Mouse (Mus musculus) neural tube, embryonic 14.5 days (tissue): Measurements from ENCODE around the gene Mettl13. TPM values are rescaled to one million over a fixed set of nuclear protein-coding genes. Genes with fewer than 3 reads are reported as not detected.

Source experiments
- ATAC-seq: fragments of 200-750 bp; cut with Nextera tagmentation; 2 replicates; pipeline ENCODE4 v1.8.0; 2017; ENCODE audit warnings: low read depth, mild to moderate bottlenecking, moderate TSS enrichment, moderate library complexity
- H3K27ac ChIP-seq: fragments of 300-500 bp; sonication (generic); 2 replicates; pipeline ENCODE4 v1.5.1; 2014; ENCODE audit warnings: low read depth, mild to moderate bottlenecking, control low read depth, low read length, moderate library complexity, mixed read lengths
- H3K27me3 ChIP-seq: fragments of 300-500 bp; sonication (generic); 2 replicates; pipeline ENCODE4 v1.6.1; 2014; ENCODE audit warnings: low read length; ENCODE audit not compliant: control insufficient read depth, insufficient read depth
- H3K36me3 ChIP-seq: fragments of 300-500 bp; sonication (generic); 2 replicates; pipeline ENCODE4 v1.6.1; 2014; ENCODE audit warnings: low read length, mixed read lengths; ENCODE audit not compliant: control insufficient read depth, insufficient read depth
- H3K4me1 ChIP-seq: fragments of 300-500 bp; sonication (generic); 2 replicates; pipeline ENCODE4 v1.6.1; 2014; ENCODE audit warnings: low read length; ENCODE audit not compliant: control insufficient read depth, insufficient read depth
- H3K4me2 ChIP-seq: fragments of 300-500 bp; sonication (generic); 2 replicates; pipeline ENCODE4 v1.6.1; 2014; ENCODE audit warnings: mild to moderate bottlenecking, low read depth, low read length, control low read depth
- H3K4me3 ChIP-seq: fragments of 300-500 bp; sonication (generic); 2 replicates; pipeline ENCODE4 v1.5.1; 2014; ENCODE audit warnings: low read depth, low read length, control low read depth, mixed read lengths
- H3K9ac ChIP-seq: fragments of 300-500 bp; sonication (generic); replicated peaks from 2 replicates; pipeline ENCODE4 v1.6.1; 2014; ENCODE audit warnings: low read depth, mild to moderate bottlenecking, control low read depth, low read length, mixed read lengths
- H3K9me3 ChIP-seq: fragments of 300-500 bp; sonication (generic); 2 replicates; pipeline ENCODE4 v1.6.1; 2016; ENCODE audit warnings: low read length; ENCODE audit not compliant: control insufficient read depth
- WGBS: fragments of 180-500 bp; shearing (Covaris S2); extraction: QIAGEN DNeasy Blood & Tissue Kit; methylation state at CpG from one replicate; pipeline ENCODE4 v1.1.7; 2014; 5-methylcytosine and 5-hydroxymethylcytosine counted together
- polyA plus RNA-seq: library from polyadenylated mRNA; unstranded; fragments of >200 nt; fragmentation: Nextera tagmentation; extraction: Ambion mirVana; gene quantifications from 2 replicates; pipeline ENCODE4 v1.2.1, GENCODE M21; 2014

The Mettl13 gene
- polyA plus RNA-seq, 1 experiment from 2014 or later = 12.4 TPM

DNA sequence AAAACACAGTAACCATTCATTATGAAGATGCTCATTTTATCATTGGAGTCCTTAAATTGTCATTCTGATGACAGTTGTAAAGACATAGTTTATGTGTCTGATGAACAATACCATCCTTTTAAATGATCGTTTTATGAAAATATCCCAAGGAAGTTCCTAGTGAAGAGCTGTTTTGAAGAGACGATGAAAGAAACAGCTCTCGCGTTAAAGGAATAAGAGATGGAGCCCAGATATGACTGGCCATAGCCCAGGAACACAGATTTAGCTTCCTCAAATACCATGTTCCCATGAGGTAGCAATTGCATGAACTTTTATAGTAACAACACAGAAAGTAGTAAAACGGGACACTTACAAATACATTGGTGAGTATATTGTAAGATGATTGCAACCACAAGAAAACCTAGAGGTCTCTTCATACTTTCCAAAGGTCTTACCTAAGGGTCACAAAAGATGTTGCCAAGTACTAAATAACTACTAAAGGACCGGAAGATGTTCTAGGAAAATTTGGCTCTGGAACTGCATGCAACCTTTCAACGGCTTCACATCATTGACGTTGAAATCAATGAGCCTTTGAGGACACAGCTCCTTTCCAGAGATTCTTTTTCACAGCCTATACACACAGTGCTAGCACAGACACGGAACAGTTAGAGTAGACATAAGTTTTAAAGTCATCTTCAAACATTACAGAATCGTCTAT lies 714 bp upstream of the Mettl13 start:
- Histone ChIP-seq H3K4me1 (peaks cover 9% of the 10 kb centered on the region), H3K4me2 (peak overlapping the region; percentile 96), H3K9me3 (no peaks in the 10 kb centered on the region), H3K27me3 (no peaks in the 10 kb centered on the region), H3K9ac (peak overlapping the region; percentile 48), H3K36me3 (peaks cover 18% of the 10 kb centered on the region; the same call in 1 of the 2 replicates), H3K27ac (peak overlapping the region; percentile 76), H3K4me3 (peak overlapping the region; percentile 70)
- WGBS = 71% methylated on average over 10 of the region's 10 CpGs
- no peak for ATAC-seq

DNA sequence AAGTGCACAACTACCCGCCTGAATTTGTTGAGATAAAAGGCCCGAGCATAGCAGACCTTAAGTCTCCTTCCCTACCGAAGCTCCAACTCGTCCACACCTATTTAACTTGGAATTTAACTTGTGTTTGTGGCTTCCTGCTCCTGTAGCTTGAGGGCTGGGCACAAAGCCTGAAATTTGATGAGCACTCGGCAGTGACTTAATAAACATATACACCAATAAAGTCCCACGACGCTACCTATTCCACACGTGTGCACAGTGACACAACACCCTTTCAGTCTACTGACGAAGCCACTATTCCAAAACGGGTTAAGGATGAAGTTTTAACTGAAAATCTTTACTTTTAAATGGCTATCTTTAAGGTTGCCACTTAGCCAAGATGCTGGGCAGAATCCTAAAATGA lies 744 bp downstream of the Mettl13 start:
- H3K9ac ChIP-seq = peak overlapping the region; percentile 65
- H3K4me1 ChIP-seq = peaks cover 9% of the 10 kb centered on the region
- 14% methylated on average over 10 of the region's 10 CpGs for WGBS
- H3K4me3 ChIP-seq = peak overlapping the region; percentile 70
- ATAC-seq = no peak
- H3K27ac ChIP-seq = no peak overlapping the region
- peaks cover 26% of the 10 kb centered on the region; the same call in 1 of the 2 replicates for H3K36me3 ChIP-seq
- no peaks in the 10 kb centered on the region for H3K27me3 ChIP-seq
- H3K4me2 ChIP-seq = peak overlapping the region; percentile 96
- H3K9me3 ChIP-seq = no peaks in the 10 kb centered on the region

GRCm38 (mm10) chr1:162543231-162543630 lies 5.1 kb downstream of the Mettl13 start:
- no peak overlapping the region for H3K27ac ChIP-seq
- no peak overlapping the region for H3K4me2 ChIP-seq
- no peak for ATAC-seq
- no peak overlapping the region for H3K4me3 ChIP-seq
- no peaks in the 10 kb centered on the region for H3K9me3 ChIP-seq
- H3K36me3 ChIP-seq = peaks cover 55% of the 10 kb centered on the region
- H3K27me3 ChIP-seq = no peaks in the 10 kb centered on the region
- no peak overlapping the region for H3K9ac ChIP-seq
- H3K4me1 ChIP-seq = peaks cover 9% of the 10 kb centered on the region
- WGBS = 32% methylated on average over 1 of the region's 1 CpGs

DNA sequence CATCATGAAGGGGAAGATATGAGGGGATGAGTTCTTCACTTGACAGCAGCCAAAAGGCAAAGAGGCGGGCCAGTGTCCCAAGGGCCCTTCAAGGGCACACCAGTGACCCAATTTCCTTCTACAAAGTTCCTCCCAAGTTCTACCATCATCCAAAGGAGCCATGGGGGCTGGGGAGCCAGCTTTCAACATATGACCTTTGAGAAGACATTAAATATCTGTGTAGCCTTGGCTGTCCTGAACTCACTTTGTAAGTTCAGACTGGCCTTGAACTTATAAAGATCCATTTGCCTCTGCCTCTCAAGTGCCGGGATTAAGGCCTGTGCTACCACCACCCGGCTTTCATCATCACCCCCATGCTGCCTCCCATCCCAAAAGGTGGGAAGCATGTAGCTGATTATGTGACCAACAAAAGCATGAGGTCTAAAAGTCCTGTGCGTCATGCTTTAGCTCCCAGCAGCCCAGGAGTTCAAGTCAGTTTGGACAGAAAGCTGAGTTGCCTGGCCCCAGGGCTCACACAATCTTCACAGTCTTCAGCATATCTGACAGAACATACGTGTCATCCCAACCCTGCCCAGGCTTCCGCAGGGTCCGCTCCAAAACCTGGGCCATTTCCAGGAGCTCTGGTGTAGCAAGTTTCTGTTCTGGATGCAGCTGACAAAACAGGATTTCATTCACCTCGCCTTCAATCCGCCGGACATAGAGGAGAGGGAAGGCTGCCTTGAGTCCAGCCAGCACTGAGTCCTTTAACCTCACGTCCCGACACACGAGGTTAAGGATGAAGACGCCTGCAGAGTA lies 14.4 kb downstream of the Mettl13 start:
- H3K9ac ChIP-seq = no peak overlapping the region
- H3K27me3 ChIP-seq = no peaks in the 10 kb centered on the region
- no peaks in the 10 kb centered on the region for H3K4me1 ChIP-seq
- no peak overlapping the region for H3K27ac ChIP-seq
- ATAC-seq = no peak
- 96% methylated on average over 14 of the region's 14 CpGs for WGBS
- no peaks in the 10 kb centered on the region for H3K9me3 ChIP-seq
- H3K36me3 ChIP-seq = peaks cover 35% of the 10 kb centered on the region
- H3K4me2 ChIP-seq = no peak overlapping the region
- no peak overlapping the region for H3K4me3 ChIP-seq

DNA sequence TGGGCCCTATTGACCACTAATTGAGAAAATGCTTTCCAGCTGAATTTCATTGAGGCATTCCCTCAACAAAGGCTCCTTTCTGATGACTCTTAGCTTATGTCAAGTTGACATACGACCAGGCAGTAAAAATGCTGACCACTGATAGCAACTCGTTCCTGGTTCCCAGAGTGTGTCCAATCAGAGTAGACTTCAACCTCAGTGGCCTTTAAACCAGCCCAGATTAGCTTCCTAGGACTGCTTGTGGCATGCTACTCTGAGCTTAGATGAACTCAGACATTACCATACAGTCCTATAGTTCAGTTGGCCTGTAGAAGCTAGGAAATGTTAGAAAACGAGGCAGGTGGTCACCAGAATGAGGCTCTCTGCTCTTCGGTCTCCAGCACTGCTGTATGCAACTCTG lies 16.0 kb downstream of the Mettl13 start:
- ATAC-seq = no peak
- H3K27ac ChIP-seq = no peak overlapping the region
- H3K9me3 ChIP-seq = no peaks in the 10 kb centered on the region; the same call in 1 of the 2 replicates
- no peak overlapping the region for H3K4me2 ChIP-seq
- no peak overlapping the region for H3K4me3 ChIP-seq
- WGBS = 42% methylated on average over 4 of the region's 4 CpGs
- no peaks in the 10 kb centered on the region for H3K4me1 ChIP-seq
- H3K9ac ChIP-seq = no peak overlapping the region
- no peaks in the 10 kb centered on the region for H3K27me3 ChIP-seq
- H3K36me3 ChIP-seq = peaks cover 35% of the 10 kb centered on the region

DNA sequence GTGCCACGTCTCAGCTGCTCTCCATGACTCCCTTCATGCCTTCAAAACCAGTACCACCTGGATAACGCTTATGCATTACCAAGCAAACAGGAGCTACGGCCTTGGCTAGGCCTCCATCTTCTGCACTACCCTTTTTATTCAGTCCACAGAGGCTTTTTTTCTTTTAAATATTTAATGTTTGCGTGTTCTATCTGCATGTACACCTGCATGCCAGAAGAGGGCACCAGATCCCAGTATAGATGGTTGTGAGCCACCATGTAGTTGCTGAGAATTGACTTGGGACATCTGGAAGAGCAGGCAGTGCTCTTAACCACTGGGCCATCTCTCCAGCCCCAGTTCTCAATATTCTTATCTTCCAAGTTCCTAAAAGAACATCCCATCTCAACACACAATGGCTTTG lies 16.8 kb downstream of the Mettl13 start:
- 78% methylated on average over 4 of the region's 4 CpGs for WGBS
- ATAC-seq = no peak
- no peak overlapping the region for H3K27ac ChIP-seq
- H3K9me3 ChIP-seq = no peaks in the 10 kb centered on the region; the same call in 1 of the 2 replicates
- no peak overlapping the region for H3K4me2 ChIP-seq
- no peak overlapping the region for H3K4me3 ChIP-seq
- no peaks in the 10 kb centered on the region for H3K27me3 ChIP-seq
- no peak overlapping the region for H3K9ac ChIP-seq
- H3K4me1 ChIP-seq = no peaks in the 10 kb centered on the region
- peaks cover 30% of the 10 kb centered on the region for H3K36me3 ChIP-seq

- WGBS = 52% methylated on average over 1 of the region's 1 CpGs
- no peaks in the 10 kb centered on the region for H3K4me1 ChIP-seq
- H3K27ac ChIP-seq = no peak overlapping the region
Measured at GRCm38 (mm10) chr1:162530666-162531065, 17.7 kb downstream of the Mettl13 start.

DNA sequence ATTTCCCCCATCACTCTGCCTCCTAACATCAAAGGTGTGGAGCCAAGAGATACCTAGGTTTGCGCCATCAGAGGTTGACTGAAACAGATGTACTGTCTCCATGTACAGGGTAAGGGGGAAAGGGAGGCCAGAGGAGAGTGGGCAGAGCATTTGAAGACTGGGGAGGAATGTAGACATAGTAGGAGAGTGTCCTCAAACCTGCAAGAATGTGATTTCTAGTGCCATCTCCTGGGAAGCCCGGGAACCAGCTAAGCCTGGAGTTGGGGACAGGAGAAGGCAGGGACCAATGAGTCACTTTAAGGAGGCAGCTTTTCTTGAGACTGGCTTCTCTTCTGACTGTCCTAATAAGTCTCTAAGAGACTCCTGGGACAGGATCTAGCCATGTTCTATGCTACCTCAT lies 18.7 kb downstream of the Mettl13 start:
- peaks cover 14% of the 10 kb centered on the region; the same call in 1 of the 2 replicates for H3K36me3 ChIP-seq
- H3K27ac ChIP-seq = no peak overlapping the region
- no peak for ATAC-seq
- WGBS = 74% methylated on average over 2 of the region's 2 CpGs
- H3K9ac ChIP-seq = no peak overlapping the region
- no peaks in the 10 kb centered on the region; the same call in 1 of the 2 replicates for H3K9me3 ChIP-seq
- no peak overlapping the region for H3K4me2 ChIP-seq
- H3K4me3 ChIP-seq = no peak overlapping the region
- no peaks in the 10 kb centered on the region for H3K4me1 ChIP-seq
- no peaks in the 10 kb centered on the region for H3K27me3 ChIP-seq

More at GRCm38 (mm10) chr1:162530666-162531065, 17.7 kb downstream of the Mettl13 start:
- peaks cover 22% of the 10 kb centered on the region; the same call in 1 of the 2 replicates for H3K36me3 ChIP-seq
- no peaks in the 10 kb centered on the region; the same call in 1 of the 2 replicates for H3K9me3 ChIP-seq
- H3K27me3 ChIP-seq = no peaks in the 10 kb centered on the region
- ATAC-seq = no peak
- no peak overlapping the region for H3K9ac ChIP-seq
- no peak overlapping the region for H3K4me3 ChIP-seq
- no peak overlapping the region for H3K4me2 ChIP-seq

DNA sequence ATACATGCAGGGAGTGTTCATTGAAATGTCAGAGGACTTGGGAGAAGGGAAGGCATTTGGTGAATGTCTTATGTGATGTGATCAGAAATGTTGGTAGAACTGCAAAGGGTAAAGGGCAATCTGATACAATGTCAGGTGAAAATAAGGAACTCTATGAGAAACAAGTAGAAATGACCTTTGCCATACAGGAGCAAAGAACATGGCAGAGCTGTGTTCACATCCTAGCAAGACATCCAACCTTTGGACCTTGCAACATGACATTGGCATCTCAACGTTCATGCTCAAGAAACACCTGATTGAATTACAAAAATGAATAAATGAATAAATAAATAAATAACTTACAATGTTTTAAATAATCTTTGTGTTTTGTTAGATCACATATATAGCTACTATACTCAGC lies 33.2 kb downstream of the Mettl13 start:
- no peaks in the 10 kb centered on the region for H3K36me3 ChIP-seq
- no peaks in the 10 kb centered on the region for H3K27me3 ChIP-seq
- H3K4me3 ChIP-seq = no peak overlapping the region
- no peak overlapping the region for H3K27ac ChIP-seq
- 84% methylated on average over 1 of the region's 1 CpGs for WGBS
- ATAC-seq = no peak
- H3K9ac ChIP-seq = no peak overlapping the region
- no peak overlapping the region for H3K4me2 ChIP-seq
- H3K4me1 ChIP-seq = no peaks in the 10 kb centered on the region
- H3K9me3 ChIP-seq = no peaks in the 10 kb centered on the region
